Mouse (Mus musculus) cerebellum, adult 9-11 months (tissue): ENCODE results near the gene Pbxip1.

ENCODE experiments used
- DNase-seq: peaks from one replicate; pipeline ENCODE4 v3.0.0; 2022

Pbxip1 gene

GRCm38 (mm10) chr3:89435041-89435440 is 1.5 kb upstream of the Pbxip1 start:
- no peak for DNase-seq

DNA sequence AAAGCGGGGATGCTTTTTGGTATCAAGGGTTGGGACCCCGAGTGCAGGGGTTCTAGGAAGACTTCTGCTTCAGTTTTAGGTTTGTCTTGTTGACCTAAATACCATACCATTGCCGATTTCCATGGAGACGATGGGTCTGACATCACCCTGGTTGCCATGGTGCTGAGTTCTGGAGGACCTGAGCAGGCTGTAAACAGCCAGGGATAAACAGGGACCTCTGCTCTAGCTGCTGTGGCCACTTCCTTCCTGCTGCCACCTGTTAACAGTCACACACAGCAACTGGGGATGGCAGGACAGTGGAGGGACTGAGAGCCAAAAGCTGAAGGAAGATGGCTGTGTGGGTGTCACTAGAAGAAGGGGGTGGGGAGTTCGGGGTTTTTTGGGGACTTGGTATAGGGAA is 763 bp downstream of the Pbxip1 start:
- no peak for DNase-seq

- no peak for DNase-seq
These were observed 4.2 kb downstream of the Pbxip1 start for GRCm38 (mm10) chr3:89440691-89441090.

DNA sequence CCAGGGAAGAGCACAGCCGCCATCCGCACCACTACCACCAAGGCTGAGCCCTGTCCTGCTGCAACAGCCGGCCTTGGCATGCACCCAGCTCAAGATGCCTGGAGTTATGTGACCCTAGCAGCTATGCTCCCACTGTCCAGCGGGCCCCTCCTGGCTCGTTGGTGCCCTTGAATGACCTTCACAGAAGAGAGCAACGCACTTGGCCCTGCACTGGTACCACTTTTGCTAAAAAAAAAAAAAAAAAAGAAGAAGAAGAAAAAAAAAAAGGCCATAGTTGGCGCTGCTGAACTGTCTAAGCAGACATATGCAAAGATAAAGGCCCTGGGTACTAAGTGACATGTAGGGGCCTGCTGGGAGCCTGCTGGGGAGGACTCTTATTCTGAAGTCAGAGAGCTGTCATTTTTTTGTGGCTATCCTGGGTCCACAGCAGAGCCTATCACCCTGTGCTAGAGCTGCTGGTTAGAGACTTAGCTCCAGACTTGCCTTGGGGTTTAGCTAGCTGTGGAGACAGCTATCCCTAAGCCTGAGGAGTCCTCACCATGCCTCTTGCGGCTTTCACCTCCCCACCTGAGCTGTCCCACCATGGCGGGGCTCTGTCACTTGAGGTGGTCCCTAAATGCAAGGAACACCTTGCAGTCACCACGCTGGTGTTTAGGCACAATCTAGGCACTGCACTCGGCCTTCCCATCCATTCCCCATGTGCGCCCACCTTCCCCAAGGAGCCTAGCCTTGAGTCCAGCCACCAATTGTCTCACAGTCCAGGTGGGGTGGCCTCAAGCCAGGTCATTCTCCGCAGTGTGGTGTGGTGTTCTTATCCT is 12.4 kb downstream of the Pbxip1 start:
- no peak for DNase-seq

DNA sequence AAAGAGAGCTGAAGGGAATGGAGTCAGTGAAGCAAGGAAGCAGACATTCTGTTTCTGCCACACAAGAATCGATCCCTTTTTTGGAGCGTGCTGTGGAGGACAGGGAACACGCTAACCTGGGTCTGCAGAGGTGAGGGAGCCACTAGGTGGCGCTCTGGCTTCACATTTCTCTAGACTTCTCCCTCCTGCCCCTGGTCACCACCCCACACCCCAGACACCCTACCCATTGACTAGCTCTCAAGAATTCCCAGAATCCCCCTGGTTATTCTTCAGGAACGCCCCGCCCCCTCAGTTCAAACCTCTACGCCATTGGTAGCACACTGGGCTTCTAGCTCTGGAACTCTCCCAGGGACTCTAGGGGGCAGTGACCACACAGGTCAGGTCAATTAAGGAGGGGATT is 13.0 kb downstream of the Pbxip1 start:
- peak; percentile 69 for DNase-seq

DNA sequence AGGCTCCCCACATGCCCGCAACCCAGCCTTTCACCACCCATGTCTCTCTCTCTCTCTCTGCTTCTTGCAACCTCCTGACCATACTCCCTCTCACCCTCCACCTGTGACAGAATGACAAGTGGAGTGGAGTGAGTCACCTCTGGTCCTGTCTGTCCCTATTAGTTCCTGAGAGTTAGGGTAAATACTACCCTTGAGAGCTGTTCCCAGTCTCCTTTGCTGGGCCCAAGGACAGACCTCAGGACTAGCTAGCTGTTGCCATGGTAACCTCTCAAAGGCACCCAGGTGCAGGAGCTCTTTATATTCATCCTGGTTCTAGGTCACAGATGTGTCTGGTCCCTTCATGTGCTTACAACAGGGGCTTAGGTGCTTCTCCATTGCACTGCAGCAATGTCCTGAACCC is 15.4 kb downstream of the Pbxip1 start:
- DNase-seq: no peak

GRCm38 (mm10) chr3:89454401-89455177 is 18.1 kb downstream of the Pbxip1 start, which contains the start of gene Pmvk:
Gene Pmvk (plus strand): TSS chr3:89454541.
- DNase-seq: no peak

DNA sequence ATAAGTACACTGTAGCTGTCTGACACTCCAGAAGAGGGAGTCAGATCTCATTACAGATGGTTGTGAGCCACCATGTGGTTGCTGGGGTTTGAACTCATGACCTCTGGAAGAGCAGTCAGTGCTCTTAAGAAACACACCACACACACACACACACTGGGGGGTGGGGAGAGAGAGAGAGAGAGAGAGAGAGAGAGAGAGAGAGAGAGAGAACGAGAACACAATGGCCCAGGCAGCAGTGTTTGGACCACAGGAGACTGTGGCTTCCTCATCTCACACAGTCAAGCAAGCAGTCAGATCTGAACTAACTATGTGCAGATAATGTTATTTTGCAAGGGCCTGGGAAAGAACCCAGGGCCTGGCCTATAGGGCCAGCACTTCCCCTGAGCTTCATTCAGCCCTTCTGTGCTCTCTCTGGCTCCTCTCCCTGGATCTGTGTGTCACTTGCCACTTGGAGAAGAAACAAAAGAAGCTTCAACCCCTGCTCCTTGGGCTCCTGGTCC is 19.3 kb downstream of the Pbxip1 start:
- no peak for DNase-seq

- DNase-seq: peak; percentile 43
These were observed 20.5 kb downstream of the Pbxip1 start for GRCm38 (mm10) chr3:89456726-89457665.

DNA sequence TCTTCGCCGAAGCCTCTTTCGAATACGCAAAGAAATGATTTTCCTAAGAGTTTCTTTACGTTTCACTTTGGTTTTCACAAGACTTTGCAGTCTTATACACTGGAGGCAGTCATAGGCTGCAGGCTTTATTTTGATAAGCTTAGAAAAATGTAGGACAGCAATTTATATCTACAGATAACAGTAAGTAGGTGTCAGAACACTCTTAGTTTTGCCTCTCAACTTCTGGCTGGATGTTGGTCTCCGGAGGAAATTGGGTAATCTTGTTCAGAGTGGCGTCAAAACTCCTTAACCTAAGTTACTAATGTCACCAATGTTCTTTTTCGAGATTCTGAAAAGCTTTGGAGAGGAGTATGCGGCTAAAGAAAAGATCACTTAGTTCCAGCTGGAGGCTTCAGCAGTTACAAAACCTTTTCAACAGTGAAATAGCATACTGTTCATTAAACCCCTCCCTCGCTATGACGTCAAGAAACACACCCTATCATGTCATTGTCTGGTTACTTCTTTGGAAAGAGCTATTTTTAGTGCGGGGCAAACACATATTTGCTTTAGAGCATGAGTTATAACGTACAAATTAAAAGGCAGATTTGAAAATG is 22.0 kb downstream of the Pbxip1 start:
- no peak for DNase-seq

- DNase-seq: peak; percentile 86
These were observed 22.7 kb downstream of the Pbxip1 start for GRCm38 (mm10) chr3:89458965-89459807.

DNA sequence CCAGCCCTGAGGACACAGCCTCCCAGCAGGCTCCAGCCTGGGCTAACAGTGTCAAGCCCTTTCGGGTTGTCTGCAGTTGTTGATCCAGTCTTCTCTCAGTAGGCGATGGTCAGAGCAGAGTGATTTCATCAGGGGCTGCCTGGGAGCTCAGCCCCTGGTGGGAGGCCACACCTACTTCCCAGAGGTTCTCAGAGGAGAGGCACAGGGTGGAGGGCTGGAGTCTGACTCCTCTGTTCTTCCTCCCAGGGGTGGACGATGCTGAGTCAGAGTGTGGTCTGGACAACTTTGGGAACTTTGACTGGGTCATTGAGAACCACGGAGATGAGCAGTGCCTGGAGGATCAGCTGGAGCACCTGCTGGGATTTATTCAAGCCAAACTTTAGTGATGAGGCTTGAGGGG is 31.8 kb downstream of the Pbxip1 start:
- no peak for DNase-seq

DNA sequence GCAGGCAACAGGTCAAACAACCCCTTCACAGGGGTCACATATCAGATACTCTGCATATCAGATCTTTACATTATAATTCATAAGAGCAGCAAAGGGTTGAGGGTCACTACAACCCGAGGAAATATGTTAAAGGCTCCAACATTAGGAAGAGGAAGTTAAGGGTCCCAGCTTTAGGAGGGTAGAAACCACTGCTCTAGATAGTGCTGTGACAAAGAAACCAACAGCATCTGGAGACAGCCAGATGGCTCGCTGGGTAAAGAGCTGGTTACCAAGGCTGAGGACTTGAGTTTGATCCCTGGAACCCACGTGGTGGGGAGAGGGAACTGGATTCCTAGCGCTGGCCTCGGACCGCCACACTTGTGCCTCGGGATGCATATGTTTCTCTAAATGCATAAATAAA is 35.8 kb downstream of the Pbxip1 start:
- no peak for DNase-seq

DNA sequence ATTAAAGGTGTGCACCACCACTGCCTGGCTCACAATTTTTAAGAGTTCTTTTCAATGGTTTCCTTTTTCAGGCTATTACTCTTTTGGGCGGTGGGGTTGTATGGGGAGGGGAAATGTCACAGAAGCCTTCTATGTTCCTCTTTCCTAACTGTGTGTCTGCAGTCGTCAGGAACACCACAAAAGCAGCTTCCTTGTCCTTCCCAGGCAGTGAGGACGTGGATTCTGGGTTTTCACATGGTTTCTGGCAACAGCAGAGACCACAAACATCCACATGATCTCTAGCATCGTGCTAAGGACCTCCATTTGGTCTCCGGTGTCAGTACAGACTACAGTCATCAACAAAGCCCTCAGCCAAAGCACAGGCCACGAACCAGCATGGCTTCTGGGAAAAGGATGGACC is 37.3 kb downstream of the Pbxip1 start:
- DNase-seq: no peak

DNA sequence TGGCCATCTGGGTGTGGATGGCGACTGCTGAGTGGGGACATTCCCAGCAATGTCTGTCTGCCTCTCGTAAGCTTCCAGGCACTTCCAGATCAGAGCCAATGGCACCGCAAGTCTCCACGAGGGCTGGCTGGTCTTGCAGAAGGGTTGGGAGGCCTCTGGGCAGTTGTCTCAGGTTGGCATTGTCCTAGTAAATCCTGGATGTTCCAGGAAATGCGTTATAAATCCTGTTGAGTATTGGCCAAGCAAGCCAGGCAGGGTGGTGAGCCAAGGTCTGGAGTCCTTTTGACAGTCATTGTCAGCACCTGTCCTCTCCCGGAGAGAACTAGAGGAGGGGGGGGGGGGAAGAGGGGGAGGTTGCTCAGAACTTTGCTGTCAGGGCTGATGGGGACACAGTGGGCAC is 42.5 kb downstream of the Pbxip1 start:
- no peak for DNase-seq

DNA sequence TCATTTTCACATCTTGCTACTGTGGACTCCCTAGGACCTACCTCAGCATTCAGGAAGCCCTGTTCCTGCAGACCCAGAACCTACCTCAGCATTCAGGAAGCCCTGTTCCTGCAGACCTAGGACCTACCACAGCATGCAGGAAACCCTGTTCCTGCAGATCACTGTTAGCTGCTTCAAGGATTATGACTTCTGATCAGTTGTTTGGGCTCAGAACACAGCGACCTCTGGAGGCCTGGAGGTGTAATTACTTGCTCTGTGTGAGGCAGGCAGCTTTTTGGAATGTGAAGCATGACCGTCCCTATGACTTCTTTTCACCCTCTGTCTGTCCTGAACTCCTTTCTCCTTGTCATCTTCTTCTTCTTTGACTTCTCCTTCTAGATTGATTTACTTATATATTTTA is 45.0 kb downstream of the Pbxip1 start:
- no peak for DNase-seq

GRCm38 (mm10) chr3:89482249-89482648 is 45.7 kb downstream of the Pbxip1 start:
- DNase-seq: no peak

- peak; percentile 34 for DNase-seq
These were observed 48.4 kb downstream of the Pbxip1 start for GRCm38 (mm10) chr3:89484766-89485524.

GRCm38 (mm10) chr3:89486111-89486510 is 49.6 kb downstream of the Pbxip1 start:
- no peak for DNase-seq

DNA sequence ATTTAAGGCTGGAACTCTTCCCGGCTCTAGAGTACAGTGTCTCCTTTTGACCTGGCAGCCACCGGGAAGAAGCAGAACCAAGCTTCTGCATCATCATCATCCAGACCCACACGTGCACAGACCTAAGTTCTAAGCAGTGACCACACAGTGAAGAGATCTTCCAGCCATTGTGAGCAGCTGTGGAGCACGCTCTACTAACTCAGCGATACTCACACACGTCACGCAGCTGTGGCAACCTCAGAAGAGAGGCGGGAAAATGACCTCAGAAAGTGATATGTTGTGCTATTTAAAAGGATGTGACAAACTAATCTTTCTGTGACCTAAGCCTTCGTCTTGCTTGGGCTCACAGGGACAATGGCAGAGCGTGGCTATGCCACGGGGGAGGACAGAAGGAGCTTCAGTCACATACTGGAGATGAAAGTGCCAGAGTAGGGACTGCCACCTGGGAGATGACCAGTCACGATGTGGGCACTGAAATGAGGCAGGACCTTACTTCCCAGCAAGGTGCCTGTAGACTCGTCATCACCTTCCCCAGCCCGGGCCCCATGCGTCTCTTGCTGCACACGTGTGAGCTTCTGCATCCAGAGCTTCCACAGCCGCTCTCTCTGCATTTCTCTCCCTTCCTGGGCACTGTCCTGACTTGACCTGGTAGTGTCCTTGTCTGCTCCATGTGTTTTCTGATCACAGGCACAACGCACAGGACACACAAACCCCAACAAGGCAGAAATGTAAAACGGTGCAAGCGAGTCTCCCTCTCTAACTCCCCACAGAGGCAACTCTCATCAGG is 50.6 kb downstream of the Pbxip1 start:
- no peak for DNase-seq
